Mouse (Mus musculus): Measurements from ENCODE around the gene Kiss1. TPM values are rescaled to one million over a fixed set of nuclear protein-coding genes. Genes with fewer than 3 reads are reported as not detected.
"Not testable (repeated sequence)": the region's sequence is repeated elsewhere in the genome, so short reads cannot be mapped to it uniquely, and the experiment has no call there.

Kiss1 gene
- polyA plus RNA-seq, 1 experiment from 2014 or later, result not detected

- Histone ChIP-seq H3K27me3 (replicated peaks; ENCODE audit: control insufficient read depth, insufficient read depth, low read length) (peaks cover 31% of the 10 kb centered on the region), H3K9ac (ENCODE audit: low read depth, low read length) (no peak overlapping the region), H3K4me3 (ENCODE audit: low read depth, low read length) (no peak overlapping the region), H3K27ac (replicated peaks; ENCODE audit: low read depth, low read length) (no peak overlapping the region), H3K4me1 (ENCODE audit: control insufficient read depth, insufficient read depth, low read length) (peaks cover 2% of the 10 kb centered on the region; the same call in 1 of the 2 replicates), H3K36me3 (ENCODE audit: control insufficient read depth, insufficient read depth, low read length) (no peaks in the 10 kb centered on the region), H3K4me2 (ENCODE audit: low read depth, low read length) (no peak overlapping the region), H3K9me3 (ENCODE audit: control insufficient read depth, low read length) (no peaks in the 10 kb centered on the region)
- 66% methylated on average over 6 of the region's 6 CpGs for WGBS
- DNase-seq (ENCODE audit: low spot score), result no peak
- no peak for ATAC-seq (ENCODE audit: low read depth)
These were observed 6.7 kb downstream of the Kiss1 start for GRCm38 (mm10) chr1:133328299-133328795.

- Histone ChIP-seq H3K4me3 (ENCODE audit: low read depth, low read length) (peak overlapping the region; percentile 28), H3K9ac (ENCODE audit: low read depth, low read length) (peak overlapping the region; percentile 40; the same call in 1 of the 2 replicates), H3K4me1 (ENCODE audit: control insufficient read depth, insufficient read depth, low read length) (peaks cover 2% of the 10 kb centered on the region; the same call in 1 of the 2 replicates), H3K27me3 (replicated peaks; ENCODE audit: control insufficient read depth, insufficient read depth, low read length) (peaks cover 31% of the 10 kb centered on the region), H3K27ac (replicated peaks; ENCODE audit: low read depth, low read length) (no peak overlapping the region), H3K4me2 (ENCODE audit: low read depth, low read length) (peak overlapping the region; percentile 52), H3K36me3 (ENCODE audit: control insufficient read depth, insufficient read depth, low read length) (no peaks in the 10 kb centered on the region), H3K9me3 (ENCODE audit: control insufficient read depth, low read length) (no peaks in the 10 kb centered on the region)
- DNase-seq (ENCODE audit: low spot score) (no peak), ATAC-seq (ENCODE audit: low read depth) (0 out of 2 replicates have a peak, but pooled peaks have one; percentile 9)
- WGBS, result 8% methylated on average over 30 of the region's 34 CpGs
These were observed 7.4 kb downstream of the Kiss1 start for GRCm38 (mm10) chr1:133328896-133329637.

DNA sequence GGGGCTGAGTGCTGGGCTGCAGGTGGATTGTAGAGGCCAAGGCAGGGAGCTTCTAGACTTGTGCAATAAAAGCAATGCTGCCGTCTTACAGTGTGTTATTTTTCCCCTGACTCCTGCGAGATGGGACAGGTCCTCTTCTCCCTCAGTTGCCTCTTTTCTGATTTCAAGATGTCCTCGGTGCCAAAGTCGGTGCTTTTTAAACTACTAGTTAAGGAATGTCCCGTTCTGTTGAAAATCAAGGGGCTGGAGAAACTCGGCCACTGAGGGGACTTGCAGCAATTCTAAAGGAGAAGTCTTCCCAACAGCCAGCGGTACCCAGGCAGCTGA is 7.9 kb downstream of the Kiss1 start:
- WGBS, result 21% methylated on average over 7 of the region's 7 CpGs
- Histone ChIP-seq H3K9me3 (ENCODE audit: control insufficient read depth, low read length) (no peaks in the 10 kb centered on the region), H3K27ac (replicated peaks; ENCODE audit: low read depth, low read length) (no peak overlapping the region), H3K27me3 (replicated peaks; ENCODE audit: control insufficient read depth, insufficient read depth, low read length) (peaks cover 31% of the 10 kb centered on the region), H3K4me1 (ENCODE audit: control insufficient read depth, insufficient read depth, low read length) (peaks cover 2% of the 10 kb centered on the region; the same call in 1 of the 2 replicates), H3K36me3 (ENCODE audit: control insufficient read depth, insufficient read depth, low read length) (no peaks in the 10 kb centered on the region), H3K9ac (ENCODE audit: low read depth, low read length) (peak overlapping the region; percentile 40; the same call in 1 of the 2 replicates), H3K4me2 (ENCODE audit: low read depth, low read length) (peak overlapping the region; percentile 52), H3K4me3 (ENCODE audit: low read depth, low read length) (peak overlapping the region; percentile 28)
- DNase-seq (ENCODE audit: low spot score) (no peak), ATAC-seq (ENCODE audit: low read depth) (no peak)

- Histone ChIP-seq H3K27me3 (replicated peaks; ENCODE audit: control insufficient read depth, insufficient read depth, low read length) (peaks cover 31% of the 10 kb centered on the region), H3K36me3 (ENCODE audit: control insufficient read depth, insufficient read depth, low read length) (no peaks in the 10 kb centered on the region), H3K9ac (ENCODE audit: low read depth, low read length) (no peak overlapping the region), H3K4me3 (ENCODE audit: low read depth, low read length) (no peak overlapping the region), H3K4me1 (ENCODE audit: control insufficient read depth, insufficient read depth, low read length) (peaks cover 2% of the 10 kb centered on the region; the same call in 1 of the 2 replicates), H3K9me3 (ENCODE audit: control insufficient read depth, low read length) (no peaks in the 10 kb centered on the region), H3K4me2 (ENCODE audit: low read depth, low read length) (no peak overlapping the region), H3K27ac (replicated peaks; ENCODE audit: low read depth, low read length) (no peak overlapping the region)
- WGBS, result 53% methylated on average over 3 of the region's 3 CpGs
- no peak for DNase-seq (ENCODE audit: low spot score)
- no peak for ATAC-seq (ENCODE audit: low read depth)
These were observed 9.5 kb downstream of the Kiss1 start for GRCm38 (mm10) chr1:133331142-133331541.

GRCm38 (mm10) chr1:133332656-133333430 is 11.2 kb downstream of the Kiss1 start:
- 84% methylated on average over 11 of the region's 11 CpGs for WGBS
- no peak for DNase-seq (ENCODE audit: low spot score)
- H3K4me2 ChIP-seq (ENCODE audit: low read depth, low read length), result no peak overlapping the region

DNA sequence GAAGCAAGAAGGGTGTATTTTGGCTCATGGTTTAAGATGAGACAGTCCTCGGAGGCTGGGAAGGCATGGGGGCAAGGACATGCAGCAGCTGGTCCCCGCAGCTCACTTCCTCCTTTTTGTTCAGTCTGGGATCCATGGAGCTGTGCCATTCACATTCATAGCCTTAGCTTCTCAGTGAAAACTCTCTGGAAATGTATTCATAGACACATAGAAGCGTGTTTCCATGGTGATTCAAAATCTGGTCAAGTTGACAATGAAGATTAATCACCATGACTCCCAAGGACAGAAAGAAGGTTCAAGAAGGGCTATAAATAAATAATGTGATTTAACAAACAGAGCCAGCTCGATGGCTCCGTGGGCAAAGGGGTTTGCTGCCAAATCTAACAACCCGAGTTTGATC is 12.3 kb downstream of the Kiss1 start:
- H3K4me3 ChIP-seq (ENCODE audit: low read depth, low read length), result no peak overlapping the region
- H3K27ac ChIP-seq (replicated peaks; ENCODE audit: low read depth, low read length), result no peak overlapping the region
- H3K36me3 ChIP-seq (ENCODE audit: control insufficient read depth, insufficient read depth, low read length), result no peaks in the 10 kb centered on the region
- no peaks in the 10 kb centered on the region for H3K9me3 ChIP-seq (ENCODE audit: control insufficient read depth, low read length)
- H3K4me2 ChIP-seq (ENCODE audit: low read depth, low read length), result no peak overlapping the region
- H3K27me3 ChIP-seq (replicated peaks; ENCODE audit: control insufficient read depth, insufficient read depth, low read length), result peaks cover 21% of the 10 kb centered on the region
- 86% methylated on average over 6 of the region's 6 CpGs for WGBS
- DNase-seq (ENCODE audit: low spot score), result no peak
- no peak overlapping the region for H3K9ac ChIP-seq (ENCODE audit: low read depth, low read length)
- H3K4me1 ChIP-seq (ENCODE audit: control insufficient read depth, insufficient read depth, low read length), result peaks cover 2% of the 10 kb centered on the region; the same call in 1 of the 2 replicates
- no peak for ATAC-seq (ENCODE audit: low read depth)

More at GRCm38 (mm10) chr1:133332656-133333430, 11.2 kb downstream of the Kiss1 start:
- no peak overlapping the region for H3K27ac ChIP-seq (replicated peaks; ENCODE audit: low read depth, low read length)
- H3K9ac ChIP-seq (ENCODE audit: low read depth, low read length), result no peak overlapping the region
- H3K4me1 ChIP-seq (ENCODE audit: control insufficient read depth, insufficient read depth, low read length), result peaks cover 2% of the 10 kb centered on the region; the same call in 1 of the 2 replicates
- H3K9me3 ChIP-seq (ENCODE audit: control insufficient read depth, low read length), result no peaks in the 10 kb centered on the region
- H3K27me3 ChIP-seq (replicated peaks; ENCODE audit: control insufficient read depth, insufficient read depth, low read length), result peaks cover 31% of the 10 kb centered on the region
- ATAC-seq (ENCODE audit: low read depth), result no peak
- no peaks in the 10 kb centered on the region for H3K36me3 ChIP-seq (ENCODE audit: control insufficient read depth, insufficient read depth, low read length)
- H3K4me3 ChIP-seq (ENCODE audit: low read depth, low read length), result no peak overlapping the region

- not testable (repeated sequence) for ATAC-seq (ENCODE audit: low read depth); H3K36me3 ChIP-seq (ENCODE audit: control insufficient read depth, insufficient read depth, low read length); H3K4me3 ChIP-seq (ENCODE audit: low read depth, low read length); H3K4me1 ChIP-seq (ENCODE audit: control insufficient read depth, insufficient read depth, low read length); DNase-seq (ENCODE audit: low spot score); H3K9ac ChIP-seq (ENCODE audit: low read depth, low read length); H3K27me3 ChIP-seq (replicated peaks; ENCODE audit: control insufficient read depth, insufficient read depth, low read length); H3K27ac ChIP-seq (replicated peaks; ENCODE audit: low read depth, low read length); H3K9me3 ChIP-seq (ENCODE audit: control insufficient read depth, low read length); H3K4me2 ChIP-seq (ENCODE audit: low read depth, low read length)
- 61% methylated on average over 1 of the region's 1 CpGs for WGBS
These were observed 18.7 kb downstream of the Kiss1 start for GRCm38 (mm10) chr1:133340403-133340802.

DNA sequence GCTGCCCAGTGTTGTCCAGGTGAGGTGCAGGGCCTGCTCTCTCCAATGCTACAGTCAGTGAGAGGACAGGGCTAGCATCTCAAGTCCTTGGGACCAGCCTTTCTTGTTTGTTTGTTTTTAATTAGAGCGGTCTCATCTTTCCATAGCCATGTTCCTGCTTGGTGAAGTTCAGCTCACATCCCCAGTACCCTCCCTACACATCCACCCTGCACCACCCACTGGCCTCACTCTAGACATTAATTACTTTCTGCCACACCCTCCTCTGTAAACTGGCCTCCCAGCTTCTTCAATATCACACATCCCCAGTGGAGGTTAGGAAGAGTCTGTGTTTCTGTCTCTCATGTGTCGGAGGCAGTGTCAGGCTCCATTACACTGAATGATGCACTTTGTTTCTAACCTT is 22.7 kb downstream of the Kiss1 start:
- ATAC-seq (ENCODE audit: low read depth) (no peak), DNase-seq (ENCODE audit: low spot score) (no peak)
- no peaks in the 10 kb centered on the region for H3K4me1 ChIP-seq (ENCODE audit: control insufficient read depth, insufficient read depth, low read length)

More for the DNA sequence above, 22.7 kb downstream of the Kiss1 start:
- Histone ChIP-seq H3K4me2 (ENCODE audit: low read depth, low read length) (no peak overlapping the region), H3K9ac (ENCODE audit: low read depth, low read length) (no peak overlapping the region), H3K36me3 (ENCODE audit: control insufficient read depth, insufficient read depth, low read length) (no peaks in the 10 kb centered on the region), H3K9me3 (ENCODE audit: control insufficient read depth, low read length) (no peaks in the 10 kb centered on the region), H3K4me3 (ENCODE audit: low read depth, low read length) (no peak overlapping the region), H3K27ac (replicated peaks; ENCODE audit: low read depth, low read length) (no peak overlapping the region), H3K27me3 (replicated peaks; ENCODE audit: control insufficient read depth, insufficient read depth, low read length) (no peaks in the 10 kb centered on the region)
- 89% methylated on average over 2 of the region's 2 CpGs for WGBS

Measured in embryonic facial prominence, embryonic 14.5 days (tissue).